ENCODE assay signal across 25 mouse cellular contexts in genomic region chr13:24545677-24546076, GRCm38 (mm10).
"Had no signal": no experiment of that assay in that cellular context is flagged by ENCODE, and none has a peak within 500 bp of the region (broad histone marks: within the 10 kb centered on the region; RNA-seq: fewer than 3 reads in every experiment).

No protein-coding gene starts in this region.

- H3K4me2 ChIP-seq: heart, embryonic 11.5 days; heart, embryonic 13.5 days; heart, embryonic 15.5 days; hindbrain, embryonic 12.5 days; hindbrain, embryonic 14.5 days; intestine, embryonic 15.5 days; limb, embryonic 12.5 days had no signal

- DNase-seq: gastrocnemius, adult 2 months; gastrocnemius, postnatal 10 days; gastrocnemius, postnatal 25 days; heart, adult 2 months; heart, postnatal 4 days; kidney, adult 18-20 months; kidney, adult 8-10 months; kidney, postnatal 10 days; kidney, postnatal 25 days; kidney, postnatal 4 days; liver had no signal

- H3K27ac ChIP-seq: gastrocnemius, adult 2 months; heart, adult 2 months; heart, embryonic 13.5 days; heart, embryonic 15.5 days; hindbrain, embryonic 10.5 days; hindbrain, embryonic 12.5 days; hindbrain, embryonic 14.5 days; intestine, embryonic 15.5 days; layer of hippocampus, adult 2 months; left cerebral cortex, adult 2 months; limb, embryonic 10.5 days; limb, embryonic 12.5 days had no signal

- H3K27me3 ChIP-seq: heart, embryonic 13.5 days; heart, embryonic 15.5 days; hindbrain, embryonic 12.5 days; intestine, embryonic 15.5 days; limb, embryonic 12.5 days had no signal

- H3K9ac ChIP-seq: heart, embryonic 13.5 days; heart, embryonic 15.5 days; hindbrain, embryonic 12.5 days; hindbrain, embryonic 14.5 days; intestine, embryonic 15.5 days; limb, embryonic 12.5 days had no signal

- H3K4me3 ChIP-seq: gastrocnemius, adult 2 months; heart, adult 2 months; heart, embryonic 13.5 days; heart, embryonic 15.5 days; hindbrain, embryonic 10.5 days; hindbrain, embryonic 12.5 days; intestine, embryonic 15.5 days; layer of hippocampus, adult 2 months; left cerebral cortex, adult 2 months; limb, embryonic 10.5 days; limb, embryonic 12.5 days had no signal

- H3K9me3 ChIP-seq: heart, embryonic 13.5 days; heart, embryonic 15.5 days; hindbrain, embryonic 10.5 days; hindbrain, embryonic 12.5 days; intestine, embryonic 15.5 days; limb, embryonic 10.5 days; limb, embryonic 12.5 days had no signal

- ATAC-seq: hindbrain, embryonic 16.5 days; inflammation-experienced regulatory T-cells, adult 6 months; intestine, embryonic 15.5 days; intestine, postnatal 0 days had no signal

- H3K36me3 ChIP-seq: heart, embryonic 13.5 days; heart, embryonic 15.5 days; hindbrain, embryonic 10.5 days; hindbrain, embryonic 12.5 days; intestine, embryonic 15.5 days; limb, embryonic 10.5 days; limb, embryonic 12.5 days had no signal

- H3K4me1 ChIP-seq: hindbrain, embryonic 12.5 days; intestine, embryonic 15.5 days had no signal
